Mouse (Mus musculus): Measurements from ENCODE around the gene 4930579F01Rik.

GRCm38 (mm10) chr3:138192260-138192659 is 1.4 kb downstream of the 4930579F01Rik start:
- TF ChIP-seq CTCF (conservative IDR thresholded peaks at IDR 0.05; ENCODE audit: insufficient read depth, insufficient read length, low read depth, low read length) (no peak), POLR2A (IDR thresholded peaks at IDR 0.05; ENCODE audit: low read depth, low read length) (no peak)

Measured in kidney, adult 2 months (tissue).